Mouse (Mus musculus) B cell, adult 67 days (primary cell): ENCODE measurements around the gene Kank3. TPM values are rescaled to one million over a fixed set of nuclear protein-coding genes. Genes with fewer than 3 reads are reported as not detected.

Source experiments
- total RNA-seq, 2 experiments: library from RNA; stranded (reverse); gene quantifications; 4 replicates each; pipeline ENCODE4 v1.2.4; 2023

Gene Kank3
- total RNA-seq, result 1 to 10 TPM in 1 of 2 experiments, under 1 TPM in 1; 0.74 to 3.9 TPM

DNA sequence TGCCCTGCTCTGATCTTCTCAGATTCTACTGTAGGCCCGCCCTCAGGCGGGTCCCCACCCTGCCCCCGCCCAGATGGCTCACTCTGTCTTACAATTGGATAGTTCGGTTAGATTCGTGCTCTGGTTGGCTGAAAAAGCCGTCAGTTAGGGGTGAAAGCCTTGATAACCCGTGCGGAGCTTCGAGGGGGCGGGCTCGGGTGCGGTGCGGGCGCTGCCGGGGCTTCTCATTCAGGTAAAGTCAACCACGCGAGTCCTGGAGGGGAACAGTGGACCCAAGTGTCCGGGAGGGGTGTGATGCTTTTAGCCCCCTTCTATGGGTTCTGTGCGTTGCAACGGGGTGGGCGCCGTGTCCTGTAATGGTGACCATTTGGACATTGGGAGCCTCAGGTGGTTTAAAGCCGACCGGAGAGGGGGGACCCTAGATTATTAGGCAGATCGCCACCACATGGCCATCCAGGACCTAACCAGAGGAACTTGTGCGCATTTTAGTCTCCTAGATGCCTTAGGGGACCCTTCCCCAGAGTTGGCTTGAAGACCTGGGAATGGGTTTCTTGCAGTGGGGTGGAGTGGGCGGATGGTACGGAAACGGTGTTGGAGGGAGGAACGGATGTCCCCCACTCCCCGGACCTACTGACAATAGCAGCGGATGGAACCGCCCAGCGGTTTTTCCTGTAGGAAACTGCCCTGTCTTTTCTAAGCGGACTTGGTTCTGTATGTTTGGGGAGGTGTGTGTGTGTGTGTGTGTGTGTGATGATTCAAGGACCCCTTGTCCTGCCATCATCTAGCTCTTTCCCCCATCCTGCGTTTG, at the start of gene Kank3:
TSS of gene Kank3 (plus strand) at position 186 of the 808 bp plus-strand sequence.

DNA sequence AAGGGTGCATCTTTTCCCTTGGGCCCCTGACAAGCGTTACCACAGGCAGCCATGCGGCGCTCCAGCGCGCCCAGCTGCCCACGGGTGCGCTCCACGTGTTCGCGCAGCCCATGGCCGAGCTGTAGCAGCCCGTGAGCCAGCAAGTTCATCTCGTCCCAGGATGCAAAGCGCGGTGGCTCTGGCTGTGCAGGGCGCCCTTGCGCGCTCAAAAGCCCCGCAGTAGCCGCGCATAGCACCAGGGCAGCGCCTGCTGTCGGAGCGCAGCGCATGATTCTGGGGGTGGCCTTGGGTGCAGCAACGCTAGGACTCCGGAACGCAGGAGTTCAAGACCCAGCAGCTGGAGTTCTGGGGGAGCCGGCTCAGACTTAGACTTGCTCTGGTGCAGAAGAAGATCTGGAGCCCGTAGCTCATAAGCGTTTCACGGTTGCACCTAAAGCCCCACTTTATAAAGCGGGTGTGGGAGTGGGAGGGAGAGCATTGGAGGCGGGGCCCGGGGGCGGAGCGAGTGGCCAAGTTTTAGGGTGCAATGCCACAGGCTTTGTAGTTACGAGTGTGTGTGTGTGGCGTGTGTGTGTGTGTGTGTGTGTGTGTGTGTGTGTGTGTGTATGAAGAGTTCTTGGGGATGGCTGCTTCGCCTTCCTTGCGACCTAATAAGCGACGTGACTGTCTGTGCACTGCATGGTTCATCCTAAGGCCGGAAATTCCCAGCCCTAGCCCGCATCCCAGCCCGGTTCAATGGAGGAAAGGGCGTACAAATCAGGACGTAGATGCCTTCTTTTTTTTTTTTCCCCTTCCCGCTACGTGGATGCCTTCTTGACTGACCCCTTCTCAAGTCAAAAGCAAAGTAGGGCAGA, 29.0 kb upstream of the Kank3 start, which contains the start of gene Angptl4:
TSS of gene Angptl4 (minus strand) at position 707 of the 854 bp plus-strand sequence.

DNA sequence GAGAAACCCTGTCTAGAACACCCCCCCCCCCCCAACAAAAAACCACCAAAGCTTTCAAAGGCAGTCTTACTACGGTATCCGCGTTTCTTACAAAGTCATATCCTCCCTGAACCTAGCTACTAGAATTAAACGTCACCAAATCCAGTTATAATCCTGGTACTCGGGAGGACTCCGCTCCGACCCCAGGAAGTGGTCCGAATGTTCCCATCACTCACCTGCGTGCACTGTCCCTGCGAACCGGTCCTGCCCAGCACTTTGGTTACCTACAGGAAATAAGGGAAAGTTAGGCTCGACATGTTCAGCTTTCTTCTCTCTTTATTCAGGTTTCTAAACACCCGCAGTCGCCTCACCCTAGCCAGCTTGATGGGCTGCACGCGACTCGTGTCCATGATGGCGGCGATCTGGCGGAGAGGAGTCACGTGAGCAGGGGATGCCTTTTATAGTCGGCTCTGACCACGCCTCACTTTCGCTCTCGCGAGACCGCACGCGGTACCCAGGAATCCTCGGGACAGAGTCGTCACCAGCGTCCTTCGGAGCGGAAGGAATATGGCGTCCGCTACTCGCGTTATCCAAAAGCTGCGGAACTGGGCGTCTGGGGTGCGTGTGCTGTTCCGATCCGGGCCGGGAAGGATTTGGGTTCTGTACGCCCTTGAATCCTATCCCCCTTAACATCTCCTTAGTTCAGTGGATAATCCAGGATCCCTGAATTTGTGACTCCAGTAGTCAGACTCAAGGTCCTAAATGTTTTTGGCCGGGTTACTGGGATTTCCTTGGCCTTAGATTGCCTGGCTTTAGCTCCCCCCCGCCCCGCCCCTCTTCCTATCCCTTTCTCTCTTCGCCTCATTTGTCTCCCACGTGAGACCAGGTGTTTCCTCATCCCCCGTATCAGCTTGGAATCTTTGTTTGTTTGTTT, 14.0 kb downstream of the Kank3 start, which contains the start of the genes Rps28 and Ndufa7:
TSS of gene Rps28 (minus strand) at position 479 of the 913 bp plus-strand sequence.
TSS of gene Ndufa7 (plus strand) at position 489 of the 913 bp plus-strand sequence.

DNA sequence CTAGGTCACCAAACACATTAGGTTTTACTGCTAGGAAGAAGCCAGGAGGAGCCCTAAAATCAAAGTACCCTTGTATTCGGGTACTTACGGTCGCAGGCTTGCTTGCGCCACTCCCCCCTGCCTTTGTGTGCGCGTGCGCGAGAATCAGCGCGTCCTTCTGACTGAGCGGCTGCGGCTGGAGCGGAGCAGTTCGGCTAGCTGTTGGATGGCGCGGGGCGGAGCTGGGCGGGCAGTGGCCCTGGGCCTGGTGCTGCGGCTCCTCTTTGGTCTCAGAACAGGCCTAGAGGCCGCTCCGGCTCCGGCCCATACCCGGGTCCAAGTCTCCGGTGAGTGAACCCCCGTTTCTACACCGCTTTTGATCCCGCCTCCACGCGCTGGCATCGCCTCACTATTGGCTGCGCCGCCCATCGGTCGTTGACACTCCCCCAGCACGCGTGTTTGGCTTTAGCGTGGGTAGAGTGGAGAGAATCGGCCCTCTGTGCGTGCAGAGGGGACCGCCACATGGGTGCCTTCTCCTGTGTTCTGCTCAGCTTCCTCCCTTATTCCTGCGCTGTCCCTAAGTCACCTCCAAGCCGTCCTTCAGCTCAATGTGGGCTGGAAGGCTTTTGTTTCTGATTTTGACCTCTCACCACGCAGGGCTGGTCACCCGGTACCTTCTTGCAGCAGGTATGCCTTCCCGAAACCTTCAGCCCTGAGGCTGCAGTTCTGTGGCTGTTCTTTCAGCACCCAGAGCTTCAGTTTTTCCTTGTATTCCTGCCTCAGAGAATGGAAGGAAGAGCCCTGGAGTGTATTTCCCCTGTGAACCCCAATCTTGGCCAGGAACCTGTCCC, 32.9 kb downstream of the Kank3 start, which contains the start of gene Cd320:
TSS of gene Cd320 (plus strand) at position 126 of the 830 bp plus-strand sequence.

Other genes starting within 250 kb of the Kank3 start
- gene Zfp414, start 181.4 kb upstream of the Kank3 start, total RNA-seq, result 10 to 100 TPM; 36.3 to 61.0 TPM
- 1 to 10 TPM; 1.1 to 4.8 TPM for gene Pram1, start 172.5 kb upstream of the Kank3 start, total RNA-seq
- 100 to 1,000 TPM; 357 to 366 TPM for gene Hnrnpm, start 123.7 kb upstream of the Kank3 start, total RNA-seq
- gene March2, start 91.8 kb upstream of the Kank3 start, total RNA-seq, result 10 to 100 TPM; 46.9 to 54.2 TPM
- gene Rab11b, start 50.0 kb upstream of the Kank3 start, total RNA-seq, result 100 to 1,000 TPM; 199 to 206 TPM
- under 1 TPM in 1 of 2 experiments, not detected in 1; 0.15 TPM for gene Angptl4, start 28.7 kb upstream of the Kank3 start, total RNA-seq
- 1,000 to 10,000 TPM; 3,497 to 3,557 TPM for gene Rps28, start 14.0 kb downstream of the Kank3 start, total RNA-seq
- 100 to 1,000 TPM; 143 to 152 TPM for gene Ndufa7, start 14.1 kb downstream of the Kank3 start, total RNA-seq
- gene Cd320, start 32.6 kb downstream of the Kank3 start, total RNA-seq, result 1 to 10 TPM; 4.5 to 7.4 TPM
- gene Gm7029, start 63.3 kb downstream of the Kank3 start, total RNA-seq, result not detected
- 1 to 10 TPM; 3.7 to 4.7 TPM for gene Kifc1, start 80.1 kb downstream of the Kank3 start, total RNA-seq
- gene Platr17, start 94.6 kb downstream of the Kank3 start, total RNA-seq, result under 1 TPM; 0.74 to 0.96 TPM
- gene Daxx, start 98.9 kb downstream of the Kank3 start, total RNA-seq, result 10 to 100 TPM; 56.7 to 66.7 TPM
- 100 to 1,000 TPM; 452 to 506 TPM for gene Tapbp, start 105.4 kb downstream of the Kank3 start, total RNA-seq
- gene Zbtb22, start 105.4 kb downstream of the Kank3 start, total RNA-seq, result 10 to 100 TPM; 34.9 to 41.2 TPM
- 100 to 1,000 TPM; 191 to 196 TPM for gene Rgl2, start 119.0 kb downstream of the Kank3 start, total RNA-seq
- 10 to 100 TPM; 62.1 to 66.8 TPM for gene Pfdn6, start 129.8 kb downstream of the Kank3 start, total RNA-seq
- 10 to 100 TPM; 40.2 to 41.2 TPM for gene Wdr46, start 130.1 kb downstream of the Kank3 start, total RNA-seq
- gene B3galt4, start 141.0 kb downstream of the Kank3 start, total RNA-seq, result 1 to 10 TPM; 6.1 to 7.1 TPM
- 10 to 100 TPM; 95.0 to 95.1 TPM for gene Vps52, start 145.3 kb downstream of the Kank3 start, total RNA-seq
- 1,000 to 10,000 TPM; 1,402 to 1,461 TPM for gene Rps18, start 145.5 kb downstream of the Kank3 start, total RNA-seq
- 1,000 to 10,000 TPM; 2,757 to 2,769 TPM for gene H2-K1, start 189.8 kb downstream of the Kank3 start, total RNA-seq
- gene Ring1, start 214.2 kb downstream of the Kank3 start, total RNA-seq, result 10 to 100 TPM; 35.8 to 40.6 TPM
- gene H2-Ke6, start 217.5 kb downstream of the Kank3 start, total RNA-seq, result 100 to 1,000 TPM; 145 to 161 TPM
- 10 to 100 TPM; 81.1 to 92.0 TPM for gene Slc39a7, start 221.2 kb downstream of the Kank3 start, total RNA-seq
- 100 to 1,000 TPM; 119 to 129 TPM for gene Rxrb, start 221.3 kb downstream of the Kank3 start, total RNA-seq
- 1 to 10 TPM; 9.3 to 9.6 TPM for gene Col11a2, start 228.9 kb downstream of the Kank3 start, total RNA-seq